ENCODE assay signal across 20 mouse cellular contexts in genomic region chr7:143467714-143468113, GRCm38 (mm10). TPM values are rescaled to one million over a fixed set of nuclear protein-coding genes. Genes with fewer than 3 reads are reported as not detected.
DNase-seq lines count a peak whose midpoint lies in the region; ATAC-seq lines count a peak whose summit lies in the region.
"Had no signal": no experiment of that assay in that cellular context is flagged by ENCODE, and none has a peak within 500 bp of the region (broad histone marks: within the 10 kb centered on the region; RNA-seq: fewer than 3 reads in every experiment).

No protein-coding gene starts in this region.

- H3K27ac ChIP-seq in hindbrain, embryonic 10.5 days: peak overlapping the region; percentile 40; the same call in 1 of the 2 replicates
- no peak overlapping the region for H3K27ac ChIP-seq in hindbrain, embryonic 13.5 days
- peak overlapping the region; percentile 50; the same call in 1 of the 2 replicates for H3K27ac ChIP-seq in limb, embryonic 10.5 days
- H3K27ac ChIP-seq: left cerebral cortex, adult 2 months; liver, embryonic 15.5 days had no signal

- H3K9ac ChIP-seq in hindbrain, embryonic 13.5 days: no peak overlapping the region
- H3K9ac ChIP-seq: liver, embryonic 15.5 days had no signal

- 13% methylated on average over 6 of the region's 6 CpGs for WGBS in hindbrain, embryonic 10.5 days
- 8% methylated on average over 6 of the region's 6 CpGs for WGBS in hindbrain, embryonic 13.5 days
- WGBS in limb, embryonic 10.5 days: 15% methylated on average over 6 of the region's 6 CpGs

- H3K4me1 ChIP-seq in hindbrain, embryonic 10.5 days (replicated peaks): peaks cover 48% of the 10 kb centered on the region
- H3K4me1 ChIP-seq in hindbrain, embryonic 13.5 days (replicated peaks): peaks cover 21% of the 10 kb centered on the region
- peaks cover 60% of the 10 kb centered on the region for H3K4me1 ChIP-seq in limb, embryonic 10.5 days

- peaks cover 51% of the 10 kb centered on the region for H3K27me3 ChIP-seq in hindbrain, embryonic 10.5 days (ENCODE audit: insufficient read depth, poor library complexity, severe bottlenecking)
- peaks cover 23% of the 10 kb centered on the region for H3K27me3 ChIP-seq in hindbrain, embryonic 13.5 days
- H3K27me3 ChIP-seq in limb, embryonic 10.5 days (ENCODE audit: low read depth, poor library complexity, severe bottlenecking): peaks cover 39% of the 10 kb centered on the region

- H3K36me3 ChIP-seq in hindbrain, embryonic 10.5 days: no peaks in the 10 kb centered on the region
- H3K36me3 ChIP-seq in hindbrain, embryonic 13.5 days: no peaks in the 10 kb centered on the region
- H3K36me3 ChIP-seq in limb, embryonic 10.5 days: no peaks in the 10 kb centered on the region
- H3K36me3 ChIP-seq: liver, embryonic 15.5 days had no signal

- H3K4me2 ChIP-seq in hindbrain, embryonic 13.5 days: no peak overlapping the region
- H3K4me2 ChIP-seq: liver, embryonic 15.5 days had no signal

- peaks cover 14% of the 10 kb centered on the region; the same call in 1 of the 2 replicates for H3K9me3 ChIP-seq in hindbrain, embryonic 10.5 days
- H3K9me3 ChIP-seq in hindbrain, embryonic 13.5 days: no peaks in the 10 kb centered on the region
- no peaks in the 10 kb centered on the region; the same call in 1 of the 2 replicates for H3K9me3 ChIP-seq in limb, embryonic 10.5 days (replicated peaks)
- H3K9me3 ChIP-seq: liver, embryonic 15.5 days had no signal

- DNase-seq in hindbrain, embryonic 10.5 days (ENCODE audit: low spot score): no peak
- peak; percentile 49 for DNase-seq in ES-CJ7 (ENCODE audit: low read depth, low spot score)
- peak; percentile 35 for DNase-seq in embryo, embryonic 9.5 days (ENCODE audit: extremely low spot score)
- DNase-seq in limb, embryonic 10.5 days (ENCODE audit: low spot score): no peak
- DNase-seq in frontal cortex, postnatal 25 days (ENCODE audit: low spot score in 2 of 2): no peak
- DNase-seq in spleen, postnatal 36 days (ENCODE audit: low spot score in 2 of 2): no peak
- no peak for DNase-seq in adrenal gland, postnatal 25 days
- DNase-seq: gastrocnemius, postnatal 14 days; heart, postnatal 10 days; kidney, adult 2 months; kidney, postnatal 14 days; thymus, adult 2 months had no signal

- no peak for ATAC-seq in hindbrain, embryonic 13.5 days (ENCODE audit: low FRiP score)
- ATAC-seq: lung, postnatal 0 days had no signal

- no peak overlapping the region for H3K4me3 ChIP-seq in hindbrain, embryonic 10.5 days
- no peak overlapping the region for H3K4me3 ChIP-seq in hindbrain, embryonic 13.5 days
- no peak overlapping the region for H3K4me3 ChIP-seq in limb, embryonic 10.5 days
- H3K4me3 ChIP-seq: left cerebral cortex, adult 2 months; liver, embryonic 15.5 days; myocyte had no signal

RNA-seq across cellular contexts. Expression of gene Slc22a18, which starts 5.8 kb away (rescaled TPM):
- polyA plus RNA-seq in hindbrain, embryonic 10.5 days (2016; fragmentation: Nextera tagmentation; extraction: Ambion mirVana): 0.39 and 0.58 TPM in 2 replicates
- polyA plus RNA-seq in hindbrain, embryonic 13.5 days (2015; fragmentation: Nextera tagmentation; extraction: Ambion mirVana): 0.60 and 0.78 TPM in 2 replicates
- 0.25 and 0.53 TPM in 2 replicates for polyA plus RNA-seq in limb, embryonic 10.5 days (2016; fragmentation: Nextera tagmentation; extraction: Ambion mirVana)
- total RNA-seq in adrenal gland, postnatal 25 days (2021): 1.2 and 1.4 TPM in 2 replicates
- polyA plus RNA-seq: C2C12 had no signal

RNA-seq across cellular contexts. Expression of gene Cdkn1c, which starts 6.9 kb away (rescaled TPM):
- 438 and 682 TPM in 2 replicates for polyA plus RNA-seq in hindbrain, embryonic 10.5 days (2016; fragmentation: Nextera tagmentation; extraction: Ambion mirVana)
- polyA plus RNA-seq in hindbrain, embryonic 13.5 days (2015; fragmentation: Nextera tagmentation; extraction: Ambion mirVana): 359 and 375 TPM in 2 replicates
- 317 and 593 TPM in 2 replicates for polyA plus RNA-seq in limb, embryonic 10.5 days (2016; fragmentation: Nextera tagmentation; extraction: Ambion mirVana)
- 669 and 905 TPM in 2 replicates for total RNA-seq in adrenal gland, postnatal 25 days (2021)

RNA-seq across cellular contexts. Expression of gene Phlda2, which starts 35.2 kb away (rescaled TPM):
- polyA plus RNA-seq in hindbrain, embryonic 10.5 days (2016; fragmentation: Nextera tagmentation; extraction: Ambion mirVana): 0.92 and 1.5 TPM in 2 replicates
- polyA plus RNA-seq in hindbrain, embryonic 13.5 days (2015; fragmentation: Nextera tagmentation; extraction: Ambion mirVana): 0.53 and 1.5 TPM in 2 replicates
- polyA plus RNA-seq in limb, embryonic 10.5 days (2016; fragmentation: Nextera tagmentation; extraction: Ambion mirVana): 2.6 and 3.1 TPM in 2 replicates
- 1.8 and 2.7 TPM in 2 replicates for total RNA-seq in adrenal gland, postnatal 25 days (2021)
- total RNA-seq: gastrocnemius, postnatal 14 days; heart, adult 8-10 months; heart, postnatal 10 days; left cerebral cortex, adult 2 months; megakaryocyte, adult 5-6 weeks had no signal
- polyA plus RNA-seq: myocyte had no signal

Comparison
In these comparisons a context has a peak if more than half of its experiments do, and no peak if none do; other contexts are left out.
1. DNase-seq: peak in ES-CJ7 (single experiment) and embryo, embryonic 9.5 days (single experiment); none in hindbrain, embryonic 10.5 days (single experiment), limb, embryonic 10.5 days (single experiment), frontal cortex, postnatal 25 days (0 of 2), spleen, postnatal 36 days (0 of 2) and adrenal gland, postnatal 25 days (single experiment).